Mouse (Mus musculus): ENCODE measurements around the gene Pigg. TPM values are rescaled to one million over a fixed set of nuclear protein-coding genes. Genes with fewer than 3 reads are reported as not detected.

The Pigg gene
- polyA plus RNA-seq, 1 experiment from 2014 or later, result 2.8 TPM

- Histone ChIP-seq H3K27ac (ENCODE audit: low read depth, low read length) (no peak within 1 kb of the TSS), H3K4me1 (ENCODE audit: control insufficient read depth, insufficient read depth, low read length) (no peaks in the 10 kb centered on the region), H3K9me3 (ENCODE audit: control insufficient read depth, low read length) (no peaks in the 10 kb centered on the region), H3K4me3 (ENCODE audit: low read depth, low read length) (no peak within 1 kb of the TSS), H3K27me3 (ENCODE audit: control insufficient read depth, insufficient read depth, low read length) (no peaks in the 10 kb centered on the region), H3K4me2 (no peak within 1 kb of the TSS), H3K9ac (ENCODE audit: low read length) (no peak within 1 kb of the TSS), H3K36me3 (ENCODE audit: control insufficient read depth, insufficient read depth, low read length) (no peaks in the 10 kb centered on the region)
- DNase-seq (ENCODE audit: low spot score, missing footprints) (no peak), ATAC-seq (ENCODE audit: low FRiP score) (no peak)
- WGBS, result 82% methylated on average over 7 of the region's 7 CpGs
These were observed 75.8 kb downstream of the Pigg start, which contains the start of gene Pde6b for GRCm38 (mm10) chr5:108388201-108388600. TSS of gene Pde6b (plus strand) at chr5:108388391.

GRCm38 (mm10) chr5:108389744-108390143 lies 77.3 kb downstream of the Pigg start:
- Histone ChIP-seq H3K4me1 (ENCODE audit: control insufficient read depth, insufficient read depth, low read length) (no peaks in the 10 kb centered on the region), H3K9ac (ENCODE audit: low read length) (no peak overlapping the region), H3K4me2 (no peak overlapping the region), H3K27me3 (ENCODE audit: control insufficient read depth, insufficient read depth, low read length) (no peaks in the 10 kb centered on the region), H3K27ac (ENCODE audit: low read depth, low read length) (no peak overlapping the region), H3K36me3 (ENCODE audit: control insufficient read depth, insufficient read depth, low read length) (no peaks in the 10 kb centered on the region), H3K4me3 (ENCODE audit: low read depth, low read length) (no peak overlapping the region), H3K9me3 (ENCODE audit: control insufficient read depth, low read length) (no peaks in the 10 kb centered on the region)
- ATAC-seq (ENCODE audit: low FRiP score), result no peak
- no peak for DNase-seq (ENCODE audit: low spot score, missing footprints)
- WGBS, result 76% methylated on average over 3 of the region's 3 CpGs

Other genes with a start within 250 kb of the Pigg start
- 124 and 139 TPM in 2 replicates for gene Mtf2, start 246.9 kb upstream of the Pigg start, polyA plus RNA-seq (2014; fragmentation: Nextera tagmentation; extraction: Ambion mirVana)
- 30.4 and 30.7 TPM in 2 replicates for gene Tmed5, start 180.0 kb upstream of the Pigg start, polyA plus RNA-seq (2014; fragmentation: Nextera tagmentation; extraction: Ambion mirVana)
- 9.5 and 10.8 TPM in 2 replicates for gene Ccdc18, start 179.7 kb upstream of the Pigg start, polyA plus RNA-seq (2014; fragmentation: Nextera tagmentation; extraction: Ambion mirVana)
- gene Dr1, start 43.7 kb upstream of the Pigg start, polyA plus RNA-seq (2014; fragmentation: Nextera tagmentation; extraction: Ambion mirVana), result 66.8 and 73.4 TPM in 2 replicates
- gene Gm42517, start 55.3 kb downstream of the Pigg start, polyA plus RNA-seq (2014; fragmentation: Nextera tagmentation; extraction: Ambion mirVana), result 0.11 and 0.17 TPM in 2 replicates
- gene Pde6b, start 75.8 kb downstream of the Pigg start, polyA plus RNA-seq (2014; fragmentation: Nextera tagmentation; extraction: Ambion mirVana), result 0.18 and 0.29 TPM in 2 replicates
- 392 and 433 TPM in 2 replicates for gene Atp5k, start 121.8 kb downstream of the Pigg start, polyA plus RNA-seq (2014; fragmentation: Nextera tagmentation; extraction: Ambion mirVana)
- 0.18 TPM in 1 of 2 replicates, not detected in the other for gene Mfsd7a, start 136.3 kb downstream of the Pigg start, polyA plus RNA-seq (2014; fragmentation: Nextera tagmentation; extraction: Ambion mirVana)
- 29.2 and 34.0 TPM in 2 replicates for gene Pcgf3, start 148.6 kb downstream of the Pigg start, polyA plus RNA-seq (2014; fragmentation: Nextera tagmentation; extraction: Ambion mirVana)
- 7.4 and 8.7 TPM in 2 replicates for gene Cplx1, start 237.4 kb downstream of the Pigg start, polyA plus RNA-seq (2014; fragmentation: Nextera tagmentation; extraction: Ambion mirVana)